Mouse (Mus musculus): ENCODE measurements around the gene Patj. TPM values are rescaled to one million over a fixed set of nuclear protein-coding genes. Genes with fewer than 3 reads are reported as not detected.

Patj gene
- polyA plus RNA-seq, 1 experiment from 2014 or later, result 22.5 TPM

DNA sequence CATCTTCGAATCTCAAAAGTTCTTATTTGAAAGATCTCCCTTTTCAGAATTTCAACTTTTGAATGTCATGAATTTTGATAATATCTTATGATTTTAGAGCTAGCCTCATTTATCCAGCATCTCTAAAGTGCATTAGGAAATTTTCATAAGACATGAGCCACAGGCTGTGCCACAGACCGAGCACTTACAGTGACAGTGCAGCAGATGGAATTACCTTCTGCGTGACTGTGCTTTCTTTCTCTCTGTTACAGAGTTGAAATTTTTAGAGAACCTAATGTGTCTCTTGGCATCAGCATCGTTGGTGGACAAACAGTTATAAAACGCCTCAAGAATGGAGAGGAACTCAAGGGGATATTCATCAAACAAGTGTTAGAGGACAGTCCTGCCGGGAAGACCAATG lies 124.9 kb downstream of the Patj start:
- H3K27ac ChIP-seq (ENCODE audit: low read length), result no peak overlapping the region
- 83% methylated on average over 6 of the region's 6 CpGs for WGBS
- no peak overlapping the region for H3K9ac ChIP-seq (ENCODE audit: low read depth, low read length)
- no peaks in the 10 kb centered on the region for H3K9me3 ChIP-seq (ENCODE audit: control insufficient read depth, low read length)
- H3K4me1 ChIP-seq (ENCODE audit: control insufficient read depth, insufficient read depth, low read length), result no peaks in the 10 kb centered on the region
- H3K4me2 ChIP-seq (ENCODE audit: low read depth, low read length), result no peak overlapping the region
- peaks cover 10% of the 10 kb centered on the region for H3K36me3 ChIP-seq (ENCODE audit: control insufficient read depth, insufficient read depth, low read length)
- no peaks in the 10 kb centered on the region for H3K27me3 ChIP-seq (replicated peaks; ENCODE audit: control insufficient read depth, insufficient read depth, low read length)
- no peak overlapping the region for H3K4me3 ChIP-seq (ENCODE audit: low read length)
- ATAC-seq, result no peak

DNA sequence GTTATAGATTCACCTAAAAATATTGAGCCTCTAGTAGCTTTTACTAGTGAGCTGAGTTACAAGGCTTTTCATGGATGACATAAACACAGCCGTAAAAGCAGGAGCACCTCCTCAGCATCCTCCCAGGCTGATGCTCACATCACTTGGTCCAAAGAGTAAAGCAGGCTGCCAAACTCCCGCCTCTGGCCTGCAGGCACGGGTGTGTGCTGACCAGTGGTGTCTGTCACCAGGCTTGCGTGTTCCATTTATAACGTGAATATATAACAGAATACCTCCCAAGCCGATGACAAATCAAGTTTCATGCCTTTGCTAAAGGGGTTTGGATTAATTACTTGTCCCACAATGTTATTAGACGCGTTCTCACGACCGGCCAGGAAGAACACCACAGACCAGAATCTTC lies 128.9 kb downstream of the Patj start:
- no peak overlapping the region for H3K27ac ChIP-seq (ENCODE audit: low read length)
- no peak overlapping the region for H3K4me2 ChIP-seq (ENCODE audit: low read depth, low read length)
- H3K4me1 ChIP-seq (ENCODE audit: control insufficient read depth, insufficient read depth, low read length), result no peaks in the 10 kb centered on the region
- H3K9ac ChIP-seq (ENCODE audit: low read depth, low read length), result no peak overlapping the region
- 95% methylated on average over 10 of the region's 10 CpGs for WGBS
- no peak overlapping the region for H3K4me3 ChIP-seq (ENCODE audit: low read length)
- H3K9me3 ChIP-seq (ENCODE audit: control insufficient read depth, low read length), result no peaks in the 10 kb centered on the region
- peaks cover 7% of the 10 kb centered on the region for H3K36me3 ChIP-seq (ENCODE audit: control insufficient read depth, insufficient read depth, low read length)
- H3K27me3 ChIP-seq (replicated peaks; ENCODE audit: control insufficient read depth, insufficient read depth, low read length), result no peaks in the 10 kb centered on the region
- no peak for ATAC-seq

DNA sequence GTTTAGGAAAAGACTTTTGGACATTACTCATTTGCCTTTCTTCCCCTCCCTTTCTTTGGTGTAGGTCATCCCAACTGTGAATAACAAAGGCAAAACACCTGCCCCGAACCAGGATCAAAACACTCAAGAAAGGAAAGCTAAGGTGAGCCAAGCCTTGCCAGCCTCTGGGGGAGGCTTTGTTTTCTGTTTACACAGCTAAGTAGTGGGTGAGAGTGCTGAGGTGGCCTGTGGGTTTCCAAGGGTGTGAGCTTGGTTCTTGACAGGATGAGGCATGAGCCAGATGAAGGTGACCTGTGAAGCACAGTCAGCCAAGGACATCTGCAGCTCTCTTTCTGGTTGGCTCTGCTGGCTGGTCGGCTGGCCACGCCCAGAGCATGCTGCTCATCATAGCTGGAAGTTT lies 139.9 kb downstream of the Patj start:
- Histone ChIP-seq H3K36me3 (ENCODE audit: control insufficient read depth, insufficient read depth, low read length) (no peaks in the 10 kb centered on the region), H3K4me1 (ENCODE audit: control insufficient read depth, insufficient read depth, low read length) (no peaks in the 10 kb centered on the region), H3K27ac (ENCODE audit: low read length) (no peak overlapping the region), H3K9me3 (ENCODE audit: control insufficient read depth, low read length) (no peaks in the 10 kb centered on the region), H3K27me3 (replicated peaks; ENCODE audit: control insufficient read depth, insufficient read depth, low read length) (no peaks in the 10 kb centered on the region), H3K9ac (ENCODE audit: low read depth, low read length) (no peak overlapping the region), H3K4me2 (ENCODE audit: low read depth, low read length) (no peak overlapping the region), H3K4me3 (ENCODE audit: low read length) (no peak overlapping the region)
- WGBS, result 82% methylated on average over 3 of the region's 3 CpGs
- no peak for ATAC-seq

DNA sequence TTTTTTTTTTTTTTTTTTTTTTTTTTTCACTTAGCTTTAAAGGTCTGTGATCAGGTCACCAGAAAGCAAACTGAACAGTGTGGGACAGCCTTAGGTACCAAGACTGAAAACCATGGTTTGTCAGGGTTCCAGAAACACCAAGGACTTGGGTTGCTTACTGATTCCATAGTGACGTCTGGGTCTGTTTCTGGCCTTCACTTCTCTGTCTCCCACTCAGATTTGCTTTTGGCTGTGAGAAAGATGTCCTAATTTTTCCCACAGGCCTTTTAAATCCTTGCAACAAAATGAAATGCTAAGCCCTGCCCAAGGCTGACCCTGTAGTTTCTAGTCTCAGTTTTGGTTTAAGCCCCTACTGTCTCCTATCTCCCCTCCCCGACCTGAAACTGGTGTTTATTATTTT lies 146.0 kb downstream of the Patj start:
- no peak for ATAC-seq
- Histone ChIP-seq H3K27ac (ENCODE audit: low read length) (no peak overlapping the region), H3K27me3 (replicated peaks; ENCODE audit: control insufficient read depth, insufficient read depth, low read length) (no peaks in the 10 kb centered on the region), H3K9ac (ENCODE audit: low read depth, low read length) (no peak overlapping the region), H3K36me3 (ENCODE audit: control insufficient read depth, insufficient read depth, low read length) (no peaks in the 10 kb centered on the region), H3K4me1 (ENCODE audit: control insufficient read depth, insufficient read depth, low read length) (no peaks in the 10 kb centered on the region), H3K4me2 (ENCODE audit: low read depth, low read length) (no peak overlapping the region), H3K4me3 (ENCODE audit: low read length) (no peak overlapping the region), H3K9me3 (ENCODE audit: control insufficient read depth, low read length) (no peaks in the 10 kb centered on the region)
- WGBS, result 68% methylated on average over 2 of the region's 2 CpGs

DNA sequence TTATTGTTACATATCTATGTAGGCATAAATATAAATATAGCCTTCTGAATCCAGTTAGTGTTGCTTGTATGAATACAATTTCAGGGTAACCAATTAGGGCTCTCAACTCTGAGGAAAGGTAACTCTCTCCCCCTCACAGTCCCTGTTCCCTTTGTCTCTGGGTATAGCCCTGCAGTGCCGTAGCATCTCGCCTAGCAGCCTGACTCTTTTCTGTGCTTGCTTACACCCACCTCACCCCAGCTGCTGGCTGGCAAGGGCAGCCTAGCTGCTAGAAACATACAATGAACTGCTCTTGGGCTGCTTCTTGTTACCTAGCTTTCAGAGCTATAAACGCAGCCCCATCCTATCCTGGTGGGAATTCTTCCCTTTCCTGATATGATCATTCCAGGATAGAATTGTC lies 147.4 kb downstream of the Patj start:
- H3K27me3 ChIP-seq (replicated peaks; ENCODE audit: control insufficient read depth, insufficient read depth, low read length), result no peaks in the 10 kb centered on the region
- H3K9ac ChIP-seq (ENCODE audit: low read depth, low read length), result no peak overlapping the region
- no peak for ATAC-seq
- no peaks in the 10 kb centered on the region for H3K9me3 ChIP-seq (ENCODE audit: control insufficient read depth, low read length)
- H3K4me2 ChIP-seq (ENCODE audit: low read depth, low read length), result no peak overlapping the region
- H3K36me3 ChIP-seq (ENCODE audit: control insufficient read depth, insufficient read depth, low read length), result no peaks in the 10 kb centered on the region
- 80% methylated on average over 3 of the region's 3 CpGs for WGBS
- H3K4me1 ChIP-seq (ENCODE audit: control insufficient read depth, insufficient read depth, low read length), result no peaks in the 10 kb centered on the region
- H3K4me3 ChIP-seq (ENCODE audit: low read length), result no peak overlapping the region
- H3K27ac ChIP-seq (ENCODE audit: low read length), result no peak overlapping the region

DNA sequence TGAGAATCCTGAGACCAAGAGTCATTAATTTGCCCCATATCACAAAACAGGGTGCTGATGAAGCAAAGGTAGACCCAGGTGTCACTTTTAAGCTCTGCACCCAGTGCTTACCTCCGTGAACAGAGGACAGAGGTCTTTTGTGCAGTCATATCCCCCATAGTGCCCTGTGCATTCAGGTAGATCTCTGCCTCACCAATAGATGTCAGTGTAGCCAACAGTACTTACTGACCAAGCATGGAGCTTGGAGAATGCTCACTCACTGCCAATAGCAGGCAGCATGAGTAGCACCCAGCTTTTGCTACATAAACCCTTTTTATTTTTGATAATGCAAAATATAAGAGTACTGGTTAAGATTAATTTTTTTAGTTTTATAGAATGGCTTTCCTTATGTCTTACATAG lies 149.8 kb downstream of the Patj start:
- peak; percentile 75 for ATAC-seq
- H3K9ac ChIP-seq (ENCODE audit: low read depth, low read length), result no peak overlapping the region
- no peaks in the 10 kb centered on the region for H3K9me3 ChIP-seq (ENCODE audit: control insufficient read depth, low read length)
- no peak overlapping the region for H3K27ac ChIP-seq (ENCODE audit: low read length)
- 22% methylated on average over 1 of the region's 1 CpGs for WGBS
- no peak overlapping the region for H3K4me3 ChIP-seq (ENCODE audit: low read length)
- no peaks in the 10 kb centered on the region for H3K27me3 ChIP-seq (replicated peaks; ENCODE audit: control insufficient read depth, insufficient read depth, low read length)
- no peak overlapping the region for H3K4me2 ChIP-seq (ENCODE audit: low read depth, low read length)
- no peaks in the 10 kb centered on the region for H3K4me1 ChIP-seq (ENCODE audit: control insufficient read depth, insufficient read depth, low read length)
- no peaks in the 10 kb centered on the region for H3K36me3 ChIP-seq (ENCODE audit: control insufficient read depth, insufficient read depth, low read length)

DNA sequence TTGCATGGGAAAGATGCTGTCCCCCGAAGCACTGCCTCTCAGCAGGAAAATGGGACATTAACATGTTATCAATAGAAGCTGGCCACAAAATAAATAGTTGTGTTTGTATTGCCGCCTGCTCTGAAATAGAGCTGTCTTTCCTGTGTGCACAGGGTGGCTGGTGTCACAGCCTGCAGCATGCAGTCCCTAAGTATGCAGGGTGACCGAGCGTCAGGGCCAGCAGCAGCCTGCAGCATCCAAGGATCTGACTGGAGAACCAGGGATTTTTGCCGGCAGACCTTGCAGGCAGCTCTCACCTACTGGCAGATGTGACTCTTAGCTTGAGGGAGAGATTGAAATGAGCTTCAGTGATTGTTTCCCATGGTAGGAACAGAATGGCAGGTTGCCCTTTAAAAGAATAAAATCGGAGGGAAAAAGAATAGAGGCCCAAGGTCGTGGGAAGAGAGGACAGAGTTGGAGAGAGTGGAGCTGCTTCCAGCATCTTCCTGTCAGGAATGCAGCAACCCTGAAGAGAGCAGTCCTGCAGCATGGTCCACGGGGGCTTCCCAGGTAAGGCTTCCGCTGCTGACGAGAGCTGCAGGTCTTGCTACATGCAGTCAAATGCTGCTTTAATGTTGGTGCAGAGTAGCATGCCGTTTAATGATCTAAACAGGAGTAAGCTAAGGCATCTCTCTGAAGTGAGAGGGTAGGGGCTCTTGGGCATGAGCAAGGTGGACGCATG lies 151.0 kb downstream of the Patj start:
- Histone ChIP-seq H3K27ac (ENCODE audit: low read length) (no peak overlapping the region), H3K27me3 (replicated peaks; ENCODE audit: control insufficient read depth, insufficient read depth, low read length) (no peaks in the 10 kb centered on the region), H3K4me2 (ENCODE audit: low read depth, low read length) (no peak overlapping the region), H3K36me3 (ENCODE audit: control insufficient read depth, insufficient read depth, low read length) (no peaks in the 10 kb centered on the region), H3K9ac (ENCODE audit: low read depth, low read length) (no peak overlapping the region), H3K9me3 (ENCODE audit: control insufficient read depth, low read length) (no peaks in the 10 kb centered on the region), H3K4me1 (ENCODE audit: control insufficient read depth, insufficient read depth, low read length) (no peaks in the 10 kb centered on the region), H3K4me3 (ENCODE audit: low read length) (no peak overlapping the region)
- ATAC-seq, result no peak
- WGBS, result 67% methylated on average over 12 of the region's 12 CpGs

DNA sequence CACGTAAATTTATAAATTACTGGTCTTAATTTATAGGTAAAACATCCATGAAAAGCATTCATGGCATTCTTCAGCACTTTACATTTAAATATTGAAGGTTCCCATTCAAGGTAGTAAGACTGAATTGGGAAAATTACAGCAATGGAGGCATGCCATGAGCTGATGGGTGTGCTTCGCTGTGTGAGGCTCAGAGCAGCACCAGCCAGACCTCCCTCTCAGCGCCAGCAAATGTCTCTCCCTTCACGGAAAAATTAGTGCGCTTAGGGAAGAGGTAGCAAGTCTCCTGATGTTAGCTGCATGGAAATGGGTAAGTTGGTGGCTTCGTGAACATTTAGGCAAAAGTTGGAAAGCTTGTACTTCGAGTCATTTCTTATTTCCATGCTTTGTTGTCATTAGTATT lies 153.9 kb downstream of the Patj start:
- Histone ChIP-seq H3K9me3 (ENCODE audit: control insufficient read depth, low read length) (no peaks in the 10 kb centered on the region), H3K9ac (ENCODE audit: low read depth, low read length) (no peak overlapping the region), H3K4me3 (ENCODE audit: low read length) (no peak overlapping the region), H3K36me3 (ENCODE audit: control insufficient read depth, insufficient read depth, low read length) (no peaks in the 10 kb centered on the region), H3K4me1 (ENCODE audit: control insufficient read depth, insufficient read depth, low read length) (no peaks in the 10 kb centered on the region; the same call in none of the 2 replicates), H3K27ac (ENCODE audit: low read length) (no peak overlapping the region), H3K4me2 (ENCODE audit: low read depth, low read length) (no peak overlapping the region), H3K27me3 (replicated peaks; ENCODE audit: control insufficient read depth, insufficient read depth, low read length) (no peaks in the 10 kb centered on the region)
- ATAC-seq, result no peak
- WGBS, result 84% methylated on average over 7 of the region's 7 CpGs

DNA sequence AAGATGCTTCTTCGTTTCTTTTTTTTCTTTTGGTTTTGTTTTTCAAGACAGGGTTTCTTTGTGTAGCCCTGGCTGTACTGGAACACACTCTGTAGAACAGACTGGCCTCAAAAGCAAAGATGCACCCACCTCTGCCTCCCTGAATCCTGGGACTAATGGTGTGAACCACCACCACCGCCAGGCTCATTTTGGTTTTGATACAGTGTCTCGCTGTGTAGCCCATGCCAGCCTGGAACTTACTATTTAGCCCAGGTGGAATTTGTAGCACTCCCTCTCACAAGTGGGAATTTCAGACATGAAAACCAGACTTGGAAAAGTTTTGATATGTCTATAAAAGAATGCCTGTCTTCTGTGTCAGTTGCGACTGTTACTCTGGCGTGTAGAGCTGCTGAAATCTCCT lies 154.5 kb downstream of the Patj start:
- no peaks in the 10 kb centered on the region for H3K9me3 ChIP-seq (ENCODE audit: control insufficient read depth, low read length)
- no peak overlapping the region for H3K9ac ChIP-seq (ENCODE audit: low read depth, low read length)
- no peak overlapping the region for H3K4me3 ChIP-seq (ENCODE audit: low read length)
- ATAC-seq, result no peak
- no peak overlapping the region for H3K4me2 ChIP-seq (ENCODE audit: low read depth, low read length)
- H3K27ac ChIP-seq (ENCODE audit: low read length), result no peak overlapping the region
- H3K27me3 ChIP-seq (replicated peaks; ENCODE audit: control insufficient read depth, insufficient read depth, low read length), result no peaks in the 10 kb centered on the region
- no peaks in the 10 kb centered on the region for H3K36me3 ChIP-seq (ENCODE audit: control insufficient read depth, insufficient read depth, low read length)
- 94% methylated on average over 5 of the region's 5 CpGs for WGBS
- no peaks in the 10 kb centered on the region; the same call in none of the 2 replicates for H3K4me1 ChIP-seq (ENCODE audit: control insufficient read depth, insufficient read depth, low read length)

DNA sequence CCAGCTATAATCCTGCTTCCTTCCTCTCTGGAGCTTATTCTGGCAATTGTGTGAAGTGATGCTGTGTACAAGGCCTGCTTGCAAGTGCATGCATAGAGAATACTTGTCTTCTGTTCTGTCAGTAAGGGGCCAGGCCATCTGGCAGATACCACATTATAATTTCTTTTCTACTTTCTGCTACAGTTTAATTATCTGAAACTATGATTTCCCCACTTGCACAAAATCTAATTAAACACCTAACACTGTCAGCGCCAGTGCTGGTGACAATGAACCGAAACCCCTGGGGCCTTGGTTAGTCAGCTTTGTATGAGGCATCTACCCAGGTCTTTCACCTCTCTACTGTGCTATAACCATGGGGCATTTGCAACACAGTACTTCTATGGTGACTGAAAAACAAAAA lies 160.1 kb downstream of the Patj start:
- no peaks in the 10 kb centered on the region for H3K36me3 ChIP-seq (ENCODE audit: control insufficient read depth, insufficient read depth, low read length)
- H3K4me3 ChIP-seq (ENCODE audit: low read length), result no peak overlapping the region
- no peak overlapping the region for H3K27ac ChIP-seq (ENCODE audit: low read length)
- no peak overlapping the region for H3K9ac ChIP-seq (ENCODE audit: low read depth, low read length)
- ATAC-seq, result no peak
- 83% methylated on average over 2 of the region's 2 CpGs for WGBS
- H3K9me3 ChIP-seq (ENCODE audit: control insufficient read depth, low read length), result no peaks in the 10 kb centered on the region
- no peak overlapping the region for H3K4me2 ChIP-seq (ENCODE audit: low read depth, low read length)
- H3K27me3 ChIP-seq (replicated peaks; ENCODE audit: control insufficient read depth, insufficient read depth, low read length), result no peaks in the 10 kb centered on the region
- H3K4me1 ChIP-seq (ENCODE audit: control insufficient read depth, insufficient read depth, low read length), result no peaks in the 10 kb centered on the region; the same call in none of the 2 replicates
